Mouse (Mus musculus): ENCODE results near the gene Espl1.

The Espl1 gene

DNA sequence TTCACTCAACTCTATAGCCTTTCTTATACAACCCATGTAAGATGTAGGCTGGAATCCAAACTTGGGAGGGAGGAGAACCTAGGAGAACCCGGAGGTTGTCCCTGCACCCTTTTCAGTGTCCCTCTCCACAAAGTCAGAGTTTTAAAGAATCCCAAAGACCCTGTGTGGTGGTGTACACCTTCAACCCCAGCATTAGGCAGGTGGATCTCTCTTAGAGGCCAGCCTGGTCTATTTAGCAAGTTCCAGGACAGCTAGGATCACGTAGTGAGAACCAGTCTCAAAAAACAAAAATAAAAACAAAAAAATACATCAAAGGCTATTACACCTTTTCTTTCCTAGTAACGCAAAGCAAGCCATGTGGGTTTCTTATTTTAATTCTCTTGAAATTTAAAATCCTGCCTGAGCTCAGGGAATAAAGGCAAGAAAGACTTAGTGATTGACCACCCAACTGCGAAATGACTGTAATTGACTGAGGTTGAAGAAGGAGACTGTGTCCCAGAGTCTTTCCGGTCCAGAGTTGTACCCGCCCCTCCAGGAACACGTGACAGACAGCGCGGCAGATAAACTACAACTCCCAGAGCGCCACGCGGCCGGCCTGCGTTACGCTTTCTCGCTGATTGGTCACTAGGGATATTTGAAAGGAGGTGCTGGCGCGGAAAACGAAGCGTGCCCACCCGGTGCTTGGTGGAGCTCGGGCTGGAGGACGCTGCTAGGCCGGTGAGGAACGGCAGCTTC, at the start of gene Espl1:
Gene Espl1 (plus strand): TSS at position 634 of the 735 bp plus-strand sequence.
- DNase-seq (ENCODE audit: extremely low spot score, low spot score), result peak; percentile 96

DNA sequence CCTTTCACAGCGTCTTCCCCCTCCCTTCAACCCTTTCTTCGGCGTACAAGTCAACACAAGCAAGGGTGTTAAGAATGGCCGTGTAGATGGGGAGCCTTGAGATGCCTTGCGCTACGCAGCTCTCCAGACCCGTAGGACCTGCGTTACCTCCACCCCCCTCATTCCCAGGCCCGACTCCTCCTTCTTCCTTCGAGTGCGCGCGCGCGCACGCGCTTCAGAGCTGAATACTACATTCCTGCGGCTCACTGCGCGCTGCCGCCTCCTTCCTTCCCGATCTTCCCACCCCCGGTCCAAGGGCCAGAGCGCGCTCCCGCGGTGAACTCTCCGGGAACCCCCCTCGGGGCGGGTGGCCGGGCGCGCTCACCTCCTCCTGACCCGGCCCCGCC, 49.2 kb upstream of the Espl1 start:
- peak; percentile 87 for DNase-seq (ENCODE audit: extremely low spot score, low spot score)

DNA sequence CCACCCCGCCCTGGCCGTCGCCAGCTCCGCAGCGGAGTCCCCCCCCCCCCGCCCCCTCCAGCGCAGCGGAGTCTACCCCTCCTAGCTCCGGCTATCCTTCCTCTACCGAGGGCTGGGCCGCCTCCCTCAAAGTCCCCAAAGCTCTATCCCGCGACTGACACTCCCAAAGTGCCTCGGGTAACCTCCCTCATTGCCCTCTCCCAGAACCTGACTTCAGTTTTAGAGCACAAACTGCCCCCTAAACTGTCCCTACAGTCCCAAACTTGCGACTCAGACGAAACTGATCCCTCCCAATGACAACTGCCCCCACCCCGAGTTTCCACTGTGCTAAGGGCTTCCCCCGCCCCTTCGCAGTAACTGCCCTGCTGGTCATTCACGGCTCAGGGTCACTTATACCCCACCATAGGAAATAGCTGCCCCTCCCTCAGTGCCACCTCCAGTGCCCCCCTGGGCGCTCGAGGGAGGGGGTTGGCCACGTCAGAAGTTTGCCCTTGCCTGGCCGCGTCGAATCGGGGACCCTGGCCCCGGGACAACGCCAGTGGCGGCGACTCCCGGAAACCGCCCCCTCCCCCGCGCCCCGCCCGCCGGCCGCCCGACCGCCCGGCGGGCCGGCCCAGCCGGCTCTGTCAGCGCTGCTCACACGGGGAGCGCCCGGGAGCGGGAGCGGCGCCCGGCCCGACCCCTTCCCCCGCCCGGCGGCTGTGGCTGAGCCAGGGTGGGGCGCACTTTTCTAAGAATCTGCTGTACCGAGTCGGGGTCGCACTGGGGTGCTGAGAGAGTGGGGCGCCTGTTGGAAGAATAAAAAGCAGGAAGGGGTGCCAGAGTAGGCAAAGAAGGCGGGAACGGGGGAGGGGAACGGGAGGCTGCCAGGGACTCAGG, 48.6 kb upstream of the Espl1 start:
- DNase-seq (ENCODE audit: extremely low spot score, low spot score), result peak; percentile 76

DNA sequence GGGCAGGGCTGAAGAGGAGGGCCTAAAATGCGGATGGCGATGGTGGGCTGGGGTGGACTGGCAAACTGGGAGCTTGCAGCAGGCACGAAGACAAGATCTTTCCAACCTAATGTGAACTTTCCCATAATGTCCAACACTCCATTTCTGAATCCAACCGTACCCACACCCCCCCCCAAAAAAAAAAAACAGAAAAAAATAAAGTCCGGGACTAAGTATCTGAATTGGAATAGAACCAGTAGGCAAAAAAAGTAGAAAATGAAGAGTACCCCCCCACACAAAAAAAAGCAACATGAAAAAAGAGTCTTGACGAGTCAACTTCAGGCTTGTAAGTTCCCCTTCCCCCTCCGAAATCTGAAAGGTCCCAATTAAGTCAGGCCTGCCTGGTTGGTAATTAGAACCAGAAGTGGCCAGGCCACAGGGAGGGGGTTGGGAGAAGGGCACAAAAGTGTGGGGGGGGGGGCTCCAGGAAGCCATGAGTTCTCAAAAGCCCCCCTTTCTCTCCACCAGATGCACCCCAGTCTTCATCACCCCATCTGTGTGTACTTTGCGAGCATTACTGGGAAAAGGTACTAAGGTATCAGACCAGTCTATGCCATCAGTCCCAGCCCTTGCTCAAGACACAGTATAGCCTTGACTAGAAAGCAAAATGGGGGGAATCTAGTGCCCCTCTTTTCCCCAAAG, 47.8 kb upstream of the Espl1 start:
- no peak for DNase-seq (ENCODE audit: extremely low spot score, low spot score)

DNA sequence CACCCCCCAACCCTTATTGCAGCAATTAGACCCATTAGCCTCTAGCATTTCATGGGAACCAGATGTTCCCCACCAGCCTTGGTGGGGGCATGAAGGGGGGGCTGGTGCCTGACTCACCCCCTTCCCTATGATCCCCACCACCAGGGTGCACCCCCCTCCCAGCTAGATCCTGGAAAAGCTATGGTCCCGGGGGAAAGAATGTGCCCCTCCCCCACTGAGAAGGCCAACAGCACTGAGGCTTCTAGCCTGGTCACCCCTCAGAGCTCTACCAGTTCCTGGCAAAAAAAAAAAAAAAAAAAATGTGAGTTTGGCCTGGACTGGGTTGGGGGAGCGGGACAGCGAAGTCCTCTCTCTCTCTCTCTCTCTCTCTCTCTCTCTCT, 47.3 kb upstream of the Espl1 start:
- no peak for DNase-seq (ENCODE audit: extremely low spot score, low spot score)

DNA sequence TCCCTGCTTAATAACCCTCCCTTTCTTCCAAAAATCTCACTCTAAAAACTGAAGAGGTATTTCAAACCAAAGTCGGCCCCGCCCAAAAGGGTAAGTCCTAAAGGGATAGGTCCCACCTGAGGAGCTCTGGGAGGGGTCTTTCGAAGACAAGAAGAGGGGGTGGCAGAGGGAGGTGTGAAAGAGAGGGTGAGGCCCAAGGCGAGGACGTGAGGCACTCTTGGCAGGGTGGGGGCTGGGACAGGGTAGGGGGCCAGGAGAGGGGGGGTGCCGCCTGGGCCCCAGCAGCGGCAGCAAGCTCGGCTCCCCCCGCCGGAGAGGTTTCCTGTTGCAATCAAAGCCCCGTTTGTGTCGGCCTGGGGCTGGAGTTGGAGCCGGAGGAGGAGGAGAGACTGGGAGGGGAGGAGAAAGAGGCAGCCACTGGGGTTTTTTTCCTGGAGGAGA, 46.8 kb upstream of the Espl1 start:
- peak; percentile 41 for DNase-seq (ENCODE audit: extremely low spot score, low spot score)

DNA sequence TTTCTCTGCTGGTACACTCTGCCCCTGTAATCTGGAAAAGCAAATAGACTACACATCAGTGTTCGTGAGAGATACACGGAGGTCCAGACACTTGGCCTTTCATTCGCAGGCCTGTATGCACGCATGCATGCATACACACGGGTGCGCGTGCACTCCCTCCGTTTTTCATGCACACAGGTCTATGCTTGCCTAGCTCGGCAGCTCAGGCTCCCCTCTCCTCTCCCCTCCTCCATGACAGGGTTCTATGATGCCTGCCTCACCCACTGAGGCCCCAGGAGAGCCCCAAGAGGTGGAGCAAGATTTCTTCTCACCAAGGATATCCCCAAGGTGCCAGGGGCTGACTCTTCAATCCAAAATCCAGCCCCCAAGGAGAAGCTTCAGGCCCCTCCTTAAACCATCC, 46.1 kb upstream of the Espl1 start:
- no peak for DNase-seq (ENCODE audit: extremely low spot score, low spot score)

DNA sequence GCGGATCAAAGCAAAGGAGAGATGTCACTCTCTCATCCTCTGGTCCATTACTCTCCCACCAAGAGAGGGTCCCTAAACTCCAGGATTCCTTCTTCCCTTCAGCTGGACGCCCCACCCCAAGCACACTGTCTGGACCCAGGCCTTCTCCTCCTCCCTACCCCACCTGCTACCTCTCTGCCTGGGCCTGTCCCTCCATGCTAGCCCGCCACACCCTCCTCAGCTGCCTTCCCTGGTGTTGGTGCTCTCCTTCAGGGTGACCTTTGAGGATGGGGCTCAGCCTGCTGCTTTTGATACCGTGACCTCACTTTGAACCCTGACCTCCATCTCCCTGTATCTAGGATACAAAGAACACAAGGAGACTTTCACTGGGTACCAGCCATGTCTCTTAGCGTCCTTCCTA, 45.5 kb upstream of the Espl1 start:
- no peak for DNase-seq (ENCODE audit: extremely low spot score, low spot score)

DNA sequence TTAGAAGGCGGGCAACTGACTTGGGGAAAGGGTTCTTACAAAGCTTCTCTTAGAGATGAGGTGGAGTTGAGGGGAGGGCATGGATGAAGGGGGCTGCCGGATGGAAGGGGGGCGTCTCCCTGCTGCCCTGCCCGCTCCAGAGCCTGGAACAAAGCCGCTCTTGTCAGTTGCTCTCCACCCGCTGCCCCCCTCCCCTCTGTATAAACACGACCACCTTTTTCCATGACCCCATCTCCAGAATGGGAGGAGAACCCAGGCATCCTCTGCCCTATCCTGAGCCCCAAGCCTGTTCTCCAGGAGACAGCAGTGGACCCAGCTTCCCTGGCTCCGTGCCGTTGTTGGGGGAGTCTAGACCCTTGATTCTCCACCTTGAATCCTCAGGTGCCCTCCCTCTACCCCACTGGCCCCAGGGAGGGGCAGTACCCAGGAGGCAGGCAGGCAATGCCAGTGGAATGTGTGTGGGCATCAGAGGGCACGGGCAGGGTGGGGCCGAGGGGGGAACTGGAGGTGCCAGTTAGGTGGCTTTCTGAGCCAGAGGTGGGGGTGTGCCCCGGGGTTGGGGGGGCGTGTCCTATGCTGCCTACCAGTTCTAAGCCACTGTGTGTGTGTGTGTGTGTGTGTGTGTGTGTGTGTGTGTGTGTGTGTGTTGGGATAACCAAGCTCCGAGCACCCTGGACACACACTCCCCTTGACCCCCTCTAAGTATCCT, 40.4 kb upstream of the Espl1 start:
- no peak for DNase-seq (ENCODE audit: extremely low spot score, low spot score)

DNA sequence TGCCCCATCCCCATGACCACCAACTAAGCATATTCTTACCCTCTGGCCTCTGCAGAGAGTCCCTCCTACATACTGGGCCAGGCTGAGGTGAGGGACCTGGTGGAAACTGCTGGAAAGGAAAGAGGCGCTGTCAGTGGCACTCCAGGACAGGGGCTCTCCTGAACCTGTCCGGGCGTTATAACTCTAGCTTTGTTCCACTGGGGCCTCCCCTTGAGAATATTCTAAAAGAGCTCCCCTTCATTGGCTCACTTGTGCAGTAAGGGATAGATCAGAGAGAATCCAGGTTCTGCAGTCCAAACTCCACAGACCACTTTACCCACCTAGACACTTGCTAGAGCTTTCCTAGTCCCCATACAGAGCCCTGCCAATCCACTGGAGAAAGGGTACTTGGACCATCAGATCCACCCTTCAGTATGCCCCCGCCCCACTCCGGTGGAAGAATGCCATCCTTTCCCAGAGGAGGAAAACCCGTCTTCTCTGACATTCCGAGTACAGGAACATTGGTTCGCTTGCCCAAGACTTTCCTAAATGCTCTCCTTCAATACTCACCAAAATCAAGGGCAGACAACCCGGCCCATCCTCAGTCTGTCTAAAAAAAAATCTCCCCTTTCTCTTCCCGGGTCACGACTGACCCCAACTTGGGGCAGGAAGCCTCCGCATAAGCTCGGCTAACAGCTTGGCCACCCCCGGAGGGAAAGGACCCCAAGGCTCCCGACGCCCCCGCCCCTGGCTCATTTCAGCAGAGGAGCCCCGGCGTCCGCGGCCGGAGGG, 39.5 kb upstream of the Espl1 start:
- DNase-seq (ENCODE audit: extremely low spot score, low spot score), result peak; percentile 47

DNA sequence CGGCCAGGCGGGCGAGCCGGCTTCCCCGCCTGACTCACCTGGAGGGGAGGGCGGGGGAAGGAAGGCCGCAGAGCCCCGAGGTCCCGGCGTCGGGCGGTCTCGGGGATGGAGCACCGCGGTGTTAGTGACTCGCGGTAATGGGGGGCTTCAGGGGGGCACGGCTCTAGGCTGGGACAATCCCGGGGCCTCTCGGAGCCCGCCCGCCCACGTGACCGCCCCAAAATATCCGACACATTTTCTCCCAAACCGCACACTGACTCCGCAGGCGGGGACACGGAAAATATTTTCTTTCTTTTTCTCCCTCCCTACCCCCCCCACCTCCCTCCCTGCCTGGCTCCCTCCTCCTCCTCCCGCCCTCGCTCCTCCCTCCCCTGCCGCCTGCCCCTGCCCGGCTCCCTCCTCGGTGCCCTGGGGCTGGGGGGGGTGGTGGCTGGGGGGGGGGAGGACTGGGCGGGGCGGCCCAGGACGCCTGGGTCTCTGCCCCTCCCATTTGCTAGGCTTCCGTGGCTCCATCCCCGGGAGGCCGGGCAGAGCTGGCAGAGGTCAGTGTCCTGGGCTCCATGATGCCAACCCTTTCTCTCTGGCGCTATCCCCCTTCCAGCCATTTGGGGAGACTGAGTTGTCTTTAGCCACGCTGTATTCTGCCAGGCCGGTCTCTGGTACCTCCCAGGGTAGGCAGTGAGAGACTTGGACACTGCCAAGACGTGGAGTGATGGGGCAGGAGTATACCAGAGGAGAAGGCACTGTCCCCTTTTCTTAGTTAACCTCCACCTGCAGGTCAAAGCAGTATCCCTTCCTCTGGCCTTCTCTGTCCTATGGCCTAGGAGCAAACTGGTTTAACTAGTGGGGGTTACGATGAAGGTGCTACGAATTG, 38.6 kb upstream of the Espl1 start, which contains the start of gene Rarg:
Gene Rarg (minus strand): TSS at position 316 of the 874 bp plus-strand sequence.
- peak; percentile 47 for DNase-seq (ENCODE audit: extremely low spot score, low spot score)

DNA sequence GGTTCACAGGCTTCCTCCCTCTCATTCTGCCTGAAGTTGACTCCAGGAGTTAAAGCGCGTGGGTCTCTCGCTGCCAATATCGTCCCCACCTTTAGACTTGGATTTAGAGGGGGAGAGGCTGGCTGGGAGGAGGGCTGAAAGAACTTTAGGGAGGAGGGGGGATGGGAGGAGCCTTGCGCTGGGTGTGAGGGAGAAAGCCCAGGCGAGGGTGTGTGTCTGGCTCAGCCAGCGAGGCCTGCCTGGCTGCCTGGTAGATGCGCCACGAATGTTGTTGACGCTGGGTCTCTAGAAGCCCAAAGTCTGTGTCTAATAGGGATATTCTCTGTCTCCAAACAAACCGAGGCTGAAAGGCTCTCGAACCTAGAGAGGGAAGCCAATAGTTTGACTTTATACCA, 38.0 kb upstream of the Espl1 start:
- DNase-seq (ENCODE audit: extremely low spot score, low spot score), result peak; percentile 45

DNA sequence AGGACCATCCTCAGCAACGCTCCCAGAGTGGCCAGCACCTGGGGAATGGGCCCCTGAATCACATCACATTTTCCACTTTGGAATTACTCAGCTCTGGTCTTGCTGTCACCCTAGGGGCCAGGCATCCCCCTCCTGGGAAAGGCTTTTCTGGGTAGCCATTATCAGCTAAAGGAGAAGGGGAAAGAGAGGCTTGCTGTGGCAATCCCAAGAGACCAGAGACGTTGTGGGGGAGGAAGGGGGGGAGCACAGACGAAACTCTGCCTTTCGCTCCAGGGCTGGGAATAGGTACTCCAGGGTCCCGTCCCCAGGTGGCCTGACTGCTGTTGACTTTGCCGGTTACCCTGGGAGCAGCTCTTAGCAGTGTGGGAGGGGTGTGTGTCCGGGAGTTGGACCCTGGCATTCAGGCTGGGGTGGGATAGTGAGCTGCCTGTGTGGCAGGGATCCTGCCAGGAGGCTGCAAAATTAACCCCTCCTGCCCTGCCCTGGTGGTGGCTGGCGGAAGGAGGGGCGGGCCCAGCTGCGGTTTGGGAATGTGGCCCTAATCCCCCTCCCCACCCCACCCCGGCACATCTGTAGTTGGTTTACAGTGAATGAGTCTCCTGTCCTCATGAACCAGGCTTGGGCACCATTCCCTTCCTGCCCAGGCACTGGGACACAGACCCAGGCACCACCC, 37.3 kb upstream of the Espl1 start:
- DNase-seq (ENCODE audit: extremely low spot score, low spot score), result no peak

DNA sequence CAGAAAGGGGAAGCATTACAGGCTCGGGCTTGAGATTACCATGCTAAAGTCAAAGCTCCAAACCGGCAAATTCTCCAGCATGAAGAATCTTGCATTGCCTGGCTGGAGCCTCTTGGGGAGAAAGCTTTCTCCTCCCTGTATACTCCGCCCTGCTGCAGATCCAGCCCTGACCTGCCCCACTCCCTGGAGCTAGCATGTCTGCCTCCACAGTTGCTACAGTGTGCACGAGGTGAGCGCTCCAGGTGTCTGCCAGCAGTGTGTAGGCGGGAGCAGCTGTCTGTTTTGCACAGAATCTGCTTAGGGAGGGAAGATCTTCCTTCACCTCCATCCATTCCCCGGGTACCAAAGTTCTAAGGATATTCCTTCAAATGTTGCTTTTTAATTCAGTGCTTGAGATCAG, 33.5 kb upstream of the Espl1 start:
- DNase-seq (ENCODE audit: extremely low spot score, low spot score), result no peak

DNA sequence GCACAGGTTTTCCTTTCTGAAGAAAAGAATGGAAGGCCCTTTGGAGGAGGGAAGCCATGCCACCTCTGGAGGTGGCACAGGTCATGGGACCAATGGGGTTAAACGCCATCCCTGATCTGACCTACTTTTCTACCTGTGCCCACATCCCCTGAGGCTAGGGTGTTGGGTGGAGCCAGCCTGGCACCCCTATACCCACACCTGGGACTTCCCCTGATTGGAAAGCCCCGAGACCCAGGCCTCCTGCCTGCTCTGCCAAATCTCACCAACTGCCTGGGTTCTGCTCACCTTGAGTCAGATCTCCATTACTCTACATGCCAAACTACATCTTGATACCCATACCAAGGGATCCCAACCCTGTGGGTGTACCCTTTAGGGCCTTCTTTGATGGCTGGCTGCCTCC, 33.0 kb upstream of the Espl1 start:
- DNase-seq (ENCODE audit: extremely low spot score, low spot score), result no peak

DNA sequence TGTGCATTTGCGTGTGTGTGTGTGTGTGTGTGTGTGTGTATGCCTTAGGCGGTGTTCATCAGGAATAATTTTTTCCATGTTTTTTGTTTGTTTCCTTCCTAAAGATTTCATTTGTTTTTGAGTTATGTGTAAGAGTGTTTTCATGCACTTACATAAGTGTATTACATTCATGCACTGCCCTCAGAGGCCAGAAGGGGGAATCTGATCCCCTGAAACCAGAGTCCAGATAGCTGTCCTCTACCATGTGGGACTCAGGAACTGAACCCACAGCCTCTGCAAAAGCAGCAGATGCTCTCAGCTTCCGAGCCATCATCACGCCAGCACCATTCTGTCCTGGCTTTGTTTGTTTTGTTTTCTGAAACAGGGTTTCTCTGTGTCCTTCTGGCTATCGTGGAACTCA, 30.5 kb upstream of the Espl1 start:
- no peak for DNase-seq (ENCODE audit: extremely low spot score, low spot score)

DNA sequence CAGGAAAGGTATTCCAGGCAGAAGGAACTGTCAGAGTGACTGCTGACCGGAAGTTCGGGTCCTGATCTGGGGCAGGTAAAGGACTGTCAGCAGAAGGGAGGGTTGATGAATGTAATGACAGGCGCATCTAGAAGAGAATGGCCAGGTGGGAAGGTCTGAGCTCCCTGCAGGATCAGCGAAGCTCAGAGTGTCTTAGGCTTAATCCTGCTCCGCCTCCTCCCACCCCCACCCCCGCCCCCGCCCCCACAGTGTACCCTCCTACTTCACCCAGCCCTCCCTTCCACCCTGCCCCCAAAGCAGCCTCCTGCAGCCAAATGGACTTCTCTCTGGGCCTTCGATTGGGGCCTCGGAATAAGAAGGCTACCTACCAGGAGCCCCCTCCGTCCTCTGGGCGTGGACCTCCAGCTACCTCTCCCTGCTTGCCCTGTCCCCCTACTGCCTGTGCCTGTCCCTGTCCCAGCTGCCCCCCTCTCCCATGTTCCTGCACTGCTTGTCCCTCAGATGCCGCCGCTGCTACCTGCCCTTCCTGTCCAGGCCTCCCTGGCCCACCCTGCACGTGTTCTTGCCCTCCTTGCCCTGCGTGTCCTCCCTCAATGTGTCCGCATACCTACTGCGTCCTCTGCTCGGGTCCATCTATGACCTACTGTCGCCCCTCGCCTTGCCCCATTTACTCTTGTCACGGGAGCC, 25.6 kb upstream of the Espl1 start, which contains the start of gene Gm9918:
Gene Gm9918 (plus strand): TSS at position 290 of the 687 bp plus-strand sequence.
- DNase-seq (ENCODE audit: extremely low spot score, low spot score), result peak; percentile 36

DNA sequence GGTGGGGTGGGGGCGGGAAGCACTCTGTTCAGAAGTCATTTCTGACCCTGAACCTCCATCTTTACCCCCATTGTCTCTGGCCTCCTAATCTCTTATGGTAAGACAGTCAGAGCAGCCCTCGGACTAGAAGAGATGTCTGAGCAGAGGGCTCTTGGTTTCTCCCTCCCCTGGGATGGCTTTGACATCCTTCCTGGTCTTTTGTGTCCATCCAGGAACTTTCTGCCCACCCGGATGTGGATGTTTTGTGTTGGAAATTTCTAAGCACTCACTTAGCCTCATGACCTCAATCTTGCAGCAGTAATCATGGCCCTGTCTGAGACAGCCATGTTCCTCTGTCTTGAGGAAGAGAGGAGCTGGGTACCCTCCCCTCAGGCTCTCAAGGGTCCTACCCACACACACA, 24.6 kb upstream of the Espl1 start:
- DNase-seq (ENCODE audit: extremely low spot score, low spot score), result no peak

Data from neural tube, embryonic 10.5 days (tissue).